Mouse (Mus musculus): ENCODE results near the gene Maneal. TPM values are rescaled to one million over a fixed set of nuclear protein-coding genes. Genes with fewer than 3 reads are reported as not detected.

Maneal gene
- polyA plus RNA-seq, 1 experiment from 2014 or later, result 2.4 TPM

DNA sequence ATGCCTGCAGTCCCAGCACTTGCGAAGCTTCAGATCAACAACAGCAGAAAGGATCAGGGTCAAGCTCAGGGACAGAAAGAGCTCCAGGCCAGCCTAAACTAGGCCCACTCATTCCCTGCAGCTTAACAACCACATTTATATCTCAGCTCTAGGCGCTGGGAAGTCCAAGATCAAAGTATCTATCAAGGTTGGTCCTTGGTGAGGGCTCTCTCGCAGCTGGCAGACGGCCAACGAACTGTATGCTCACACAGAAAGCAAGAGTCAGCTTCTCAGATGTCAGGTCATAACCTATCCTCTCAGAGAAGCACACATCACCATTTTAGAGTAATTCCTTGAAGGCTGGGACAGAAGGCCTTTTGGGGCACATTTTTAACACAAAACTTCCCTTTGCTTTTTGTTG, 3.6 kb downstream of the Maneal start:
- peaks cover 21% of the 10 kb centered on the region for H3K27me3 ChIP-seq (ENCODE audit: control insufficient read depth, insufficient read depth, low read length)
- H3K4me2 ChIP-seq (ENCODE audit: low read depth, low read length), result no peak overlapping the region
- no peaks in the 10 kb centered on the region for H3K9me3 ChIP-seq (replicated peaks; ENCODE audit: control insufficient read depth, low read length)
- ATAC-seq (replicated peaks; ENCODE audit: insufficient number of reproducible peaks, low FRiP score, low TSS enrichment, low read depth) (no peak), DNase-seq (ENCODE audit: low spot score) (no peak)
- no peak overlapping the region for H3K9ac ChIP-seq (replicated peaks; ENCODE audit: low read length)
- 71% methylated on average over 5 of the region's 5 CpGs for WGBS
- H3K4me1 ChIP-seq (ENCODE audit: control insufficient read depth, insufficient read depth, low read length), result peaks cover 2% of the 10 kb centered on the region; the same call in 1 of the 2 replicates
- H3K4me3 ChIP-seq (ENCODE audit: low read depth, low read length), result no peak overlapping the region
- H3K36me3 ChIP-seq (replicated peaks; ENCODE audit: control insufficient read depth, insufficient read depth, low read depth, low read length), result no peaks in the 10 kb centered on the region
- H3K27ac ChIP-seq (replicated peaks; ENCODE audit: low read depth, low read length), result no peak overlapping the region

DNA sequence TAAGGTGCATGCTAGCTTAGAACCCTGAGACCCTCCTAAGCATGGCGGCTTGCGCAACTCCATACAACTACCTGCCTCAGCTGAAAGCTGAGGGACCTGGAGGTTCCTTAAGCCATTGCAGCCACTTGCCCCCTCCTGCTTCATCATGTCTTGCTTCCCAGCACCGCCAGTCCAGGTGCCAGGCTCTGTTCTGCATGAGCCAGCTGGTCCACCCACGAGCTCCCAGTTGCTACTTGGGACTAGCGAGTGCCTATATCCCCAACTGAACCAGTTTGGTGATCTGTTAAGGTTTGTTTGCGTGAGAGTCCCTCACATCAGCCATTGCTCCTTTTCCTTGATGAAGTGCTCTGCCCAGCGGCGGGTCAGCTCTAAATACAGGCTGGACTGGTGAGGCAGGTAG, 5.7 kb downstream of the Maneal start:
- no peak overlapping the region for H3K27ac ChIP-seq (replicated peaks; ENCODE audit: low read depth, low read length)
- 0 out of 2 replicates have a peak, but pooled peaks cover 3% of the 10 kb centered on the region for H3K4me1 ChIP-seq (ENCODE audit: control insufficient read depth, insufficient read depth, low read length)
- no peak overlapping the region for H3K4me2 ChIP-seq (ENCODE audit: low read depth, low read length)
- no peak for ATAC-seq (replicated peaks; ENCODE audit: insufficient number of reproducible peaks, low FRiP score, low TSS enrichment, low read depth)
- peaks cover 7% of the 10 kb centered on the region for H3K27me3 ChIP-seq (ENCODE audit: control insufficient read depth, insufficient read depth, low read length)
- H3K9me3 ChIP-seq (replicated peaks; ENCODE audit: control insufficient read depth, low read length), result no peaks in the 10 kb centered on the region
- H3K9ac ChIP-seq (replicated peaks; ENCODE audit: low read length), result no peak overlapping the region
- WGBS, result 92% methylated on average over 8 of the region's 8 CpGs
- H3K4me3 ChIP-seq (ENCODE audit: low read depth, low read length), result no peak overlapping the region
- no peak for DNase-seq (ENCODE audit: low spot score)
- no peaks in the 10 kb centered on the region for H3K36me3 ChIP-seq (replicated peaks; ENCODE audit: control insufficient read depth, insufficient read depth, low read depth, low read length)

DNA sequence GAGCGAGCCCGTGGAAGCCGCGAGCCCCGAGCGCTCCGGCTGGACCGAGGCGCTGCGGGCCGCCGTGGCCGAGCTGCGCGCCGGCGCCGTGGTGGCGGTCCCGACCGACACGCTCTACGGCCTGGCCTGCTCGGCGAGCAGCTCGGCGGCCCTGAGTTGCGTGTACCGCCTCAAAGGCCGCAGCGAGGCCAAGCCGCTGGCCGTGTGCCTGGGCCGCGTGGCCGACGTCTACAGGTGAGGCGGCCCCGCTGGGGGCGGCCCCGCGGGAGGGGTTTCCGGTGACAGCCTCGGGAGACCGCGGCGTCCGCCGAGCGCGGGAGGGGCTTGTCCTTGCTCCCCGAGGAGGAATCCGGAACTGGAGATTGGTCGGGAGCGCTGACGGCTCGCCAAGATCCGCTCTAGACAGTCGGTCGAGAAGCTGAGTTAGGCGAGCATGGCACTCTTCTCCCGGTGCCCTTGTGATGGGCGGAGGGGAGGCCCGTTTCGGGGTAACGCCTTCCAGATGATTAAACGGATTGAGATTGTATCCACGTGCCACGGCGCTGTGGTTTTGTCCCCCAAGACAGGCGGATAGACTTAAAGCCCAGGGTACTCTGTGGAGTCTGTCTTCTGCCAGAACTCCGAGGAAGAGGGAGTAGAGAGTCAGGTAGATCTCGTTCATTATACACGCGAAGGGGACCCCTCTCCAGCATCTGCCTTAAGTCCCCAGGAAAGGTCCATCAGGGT, 10.9 kb downstream of the Maneal start, which contains the start of gene 1110065P20Rik:
1110065P20Rik (minus strand) TSS at position 264 of the 726 bp plus-strand sequence.
- DNase-seq (ENCODE audit: low spot score) (peak; percentile 36), ATAC-seq (replicated peaks; ENCODE audit: insufficient number of reproducible peaks, low FRiP score, low TSS enrichment, low read depth) (peak; percentile 32)
- no peaks in the 10 kb centered on the region for H3K9me3 ChIP-seq (replicated peaks; ENCODE audit: control insufficient read depth, low read length)
- H3K27me3 ChIP-seq (ENCODE audit: control insufficient read depth, insufficient read depth, low read length), result no peaks in the 10 kb centered on the region
- H3K4me1 ChIP-seq (ENCODE audit: control insufficient read depth, insufficient read depth, low read length), result 0 out of 2 replicates have a peak, but pooled peaks cover 6% of the 10 kb centered on the region
- H3K9ac ChIP-seq (replicated peaks; ENCODE audit: low read length), result peak within 1 kb of the TSS; percentile 91
- WGBS, result under 1% methylated on average over 74 of the region's 75 CpGs
- peak within 1 kb of the TSS; percentile 73 for H3K4me2 ChIP-seq (ENCODE audit: low read depth, low read length)
- H3K27ac ChIP-seq (replicated peaks; ENCODE audit: low read depth, low read length), result peak within 1 kb of the TSS; percentile 81
- H3K36me3 ChIP-seq (replicated peaks; ENCODE audit: control insufficient read depth, insufficient read depth, low read depth, low read length), result no peaks in the 10 kb centered on the region
- peak within 1 kb of the TSS; percentile 98 for H3K4me3 ChIP-seq (ENCODE audit: low read depth, low read length)

DNA sequence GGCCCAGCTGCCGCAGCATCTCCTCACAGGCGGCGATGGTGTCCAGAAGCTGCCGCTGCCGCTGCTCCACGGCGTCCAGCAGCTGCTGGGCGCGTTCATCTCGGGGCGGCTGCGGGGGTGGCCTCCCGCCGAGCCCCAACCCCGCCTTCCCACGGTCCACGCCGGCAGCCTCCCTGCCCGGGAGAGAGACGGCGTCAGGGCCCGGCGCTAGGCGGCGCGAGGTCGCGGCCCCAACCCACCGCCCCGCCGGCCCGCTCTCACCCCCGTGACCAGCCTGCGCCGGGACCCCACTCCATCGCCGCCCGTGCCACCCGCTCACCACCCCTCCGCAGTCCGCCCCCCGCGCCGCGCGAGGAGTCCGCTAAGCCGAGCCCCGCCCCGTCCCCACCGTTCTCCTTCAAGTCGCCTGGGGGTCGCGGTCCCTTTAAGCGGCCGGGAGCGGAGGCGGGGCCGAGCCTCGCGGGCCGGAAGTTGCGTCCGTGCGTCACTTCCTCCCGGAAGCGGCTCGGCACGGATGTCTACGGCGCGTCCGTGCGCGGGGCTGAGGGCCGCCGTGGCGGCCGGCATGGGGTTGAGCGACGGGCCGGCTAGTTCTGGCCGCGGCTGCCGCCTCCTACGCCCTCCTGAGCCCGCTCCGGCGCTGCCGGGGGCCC, 11.6 kb downstream of the Maneal start, which contains the start of gene Yrdc:
Yrdc (plus strand) TSS at position 419 of the 653 bp plus-strand sequence.
- ATAC-seq (replicated peaks; ENCODE audit: insufficient number of reproducible peaks, low FRiP score, low TSS enrichment, low read depth), result peak; percentile 88
- Histone ChIP-seq H3K4me1 (ENCODE audit: control insufficient read depth, insufficient read depth, low read length) (0 out of 2 replicates have a peak, but pooled peaks cover 6% of the 10 kb centered on the region), H3K9ac (replicated peaks; ENCODE audit: low read length) (peak within 1 kb of the TSS; percentile 91)

DNA sequence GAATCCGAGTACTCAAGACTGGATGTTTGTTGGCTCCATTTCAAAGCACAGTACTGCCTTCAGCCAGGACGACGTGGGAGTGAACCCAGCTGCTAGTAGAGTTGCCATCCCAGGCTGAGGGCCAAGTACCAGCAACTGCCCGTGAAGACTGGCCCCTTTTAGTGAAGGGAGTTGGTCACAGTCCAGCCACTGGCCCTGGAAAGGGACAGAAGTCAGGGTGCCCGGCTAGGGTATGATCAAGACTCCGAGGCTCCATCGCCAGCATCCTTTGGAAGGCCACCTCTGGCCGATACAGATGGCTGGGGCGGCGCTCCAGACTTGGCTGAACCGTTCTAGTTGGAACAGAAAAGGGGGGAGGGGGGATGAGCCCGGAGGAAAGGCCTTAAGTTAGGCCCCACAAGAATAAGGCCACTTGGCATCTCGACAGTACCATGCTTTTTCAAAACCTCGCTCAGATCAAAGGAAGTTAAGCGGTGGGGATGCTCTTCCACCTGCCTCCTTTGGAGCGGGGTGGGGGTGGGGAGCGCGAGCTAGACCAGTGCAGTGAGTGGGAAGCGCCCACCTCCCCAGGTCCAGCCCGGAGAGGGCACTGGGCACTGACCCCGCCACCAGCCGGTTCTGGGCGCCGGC, 12.2 kb downstream of the Maneal start:
- peak; percentile 55 for DNase-seq (ENCODE audit: low spot score)
- peak; percentile 70 for ATAC-seq (replicated peaks; ENCODE audit: insufficient number of reproducible peaks, low FRiP score, low TSS enrichment, low read depth)
- H3K4me3 ChIP-seq (ENCODE audit: low read depth, low read length), result peak overlapping the region; percentile 98
- peak overlapping the region; percentile 81 for H3K27ac ChIP-seq (replicated peaks; ENCODE audit: low read depth, low read length)
- H3K36me3 ChIP-seq (replicated peaks; ENCODE audit: control insufficient read depth, insufficient read depth, low read depth, low read length), result no peaks in the 10 kb centered on the region
- H3K9me3 ChIP-seq (replicated peaks; ENCODE audit: control insufficient read depth, low read length), result no peaks in the 10 kb centered on the region
- 0 out of 2 replicates have a peak, but pooled peaks cover 6% of the 10 kb centered on the region for H3K4me1 ChIP-seq (ENCODE audit: control insufficient read depth, insufficient read depth, low read length)
- no peaks in the 10 kb centered on the region for H3K27me3 ChIP-seq (ENCODE audit: control insufficient read depth, insufficient read depth, low read length)
- H3K9ac ChIP-seq (replicated peaks; ENCODE audit: low read length), result peak overlapping the region; percentile 91
- peak overlapping the region; percentile 65 for H3K4me2 ChIP-seq (ENCODE audit: low read depth, low read length)
- WGBS, result 2% methylated on average over 24 of the region's 24 CpGs

More for the DNA sequence above, 11.6 kb downstream of the Maneal start, which contains the start of gene Yrdc:
- peak within 1 kb of the TSS; percentile 98 for H3K4me3 ChIP-seq (ENCODE audit: low read depth, low read length)
- WGBS, result under 1% methylated on average over 68 of the region's 90 CpGs
- H3K27me3 ChIP-seq (ENCODE audit: control insufficient read depth, insufficient read depth, low read length), result no peaks in the 10 kb centered on the region
- H3K27ac ChIP-seq (replicated peaks; ENCODE audit: low read depth, low read length), result peak within 1 kb of the TSS; percentile 81
- DNase-seq (ENCODE audit: low spot score), result peak; percentile 96
- H3K36me3 ChIP-seq (replicated peaks; ENCODE audit: control insufficient read depth, insufficient read depth, low read depth, low read length), result no peaks in the 10 kb centered on the region
- H3K4me2 ChIP-seq (ENCODE audit: low read depth, low read length), result peak within 1 kb of the TSS; percentile 73
- H3K9me3 ChIP-seq (replicated peaks; ENCODE audit: control insufficient read depth, low read length), result no peaks in the 10 kb centered on the region

DNA sequence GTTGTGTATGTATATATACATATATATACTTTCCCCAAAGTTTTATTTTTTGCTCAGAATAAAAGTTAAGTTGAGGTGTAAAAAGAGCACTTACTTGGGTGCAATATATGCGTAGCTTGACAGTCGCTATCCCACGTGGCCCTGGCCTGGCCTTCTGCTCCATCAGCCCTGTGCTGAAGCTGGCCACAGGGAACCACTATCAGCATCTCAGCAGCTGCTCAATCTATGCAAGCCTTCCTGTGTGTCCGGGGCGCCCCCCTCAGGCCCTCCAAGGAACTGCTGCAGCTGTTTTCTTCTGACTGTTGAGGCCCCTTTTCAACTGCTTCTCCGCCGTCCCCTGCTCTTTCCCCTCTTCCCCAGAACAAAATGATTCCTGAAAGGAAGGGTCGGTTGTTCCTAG, 14.4 kb downstream of the Maneal start:
- H3K27me3 ChIP-seq (ENCODE audit: control insufficient read depth, insufficient read depth, low read length), result no peaks in the 10 kb centered on the region
- ATAC-seq (replicated peaks; ENCODE audit: insufficient number of reproducible peaks, low FRiP score, low TSS enrichment, low read depth) (no peak), DNase-seq (ENCODE audit: low spot score) (peak; percentile 84)
- no peaks in the 10 kb centered on the region for H3K9me3 ChIP-seq (replicated peaks; ENCODE audit: control insufficient read depth, low read length)
- 0 out of 2 replicates have a peak, but pooled peaks cover 6% of the 10 kb centered on the region for H3K4me1 ChIP-seq (ENCODE audit: control insufficient read depth, insufficient read depth, low read length)
- WGBS, result 9% methylated on average over 8 of the region's 8 CpGs
- H3K4me3 ChIP-seq (ENCODE audit: low read depth, low read length), result no peak overlapping the region
- no peaks in the 10 kb centered on the region; the same call in 1 of the 2 replicates for H3K36me3 ChIP-seq (replicated peaks; ENCODE audit: control insufficient read depth, insufficient read depth, low read depth, low read length)
- no peak overlapping the region for H3K4me2 ChIP-seq (ENCODE audit: low read depth, low read length)
- no peak overlapping the region for H3K27ac ChIP-seq (replicated peaks; ENCODE audit: low read depth, low read length)
- H3K9ac ChIP-seq (replicated peaks; ENCODE audit: low read length), result no peak overlapping the region

DNA sequence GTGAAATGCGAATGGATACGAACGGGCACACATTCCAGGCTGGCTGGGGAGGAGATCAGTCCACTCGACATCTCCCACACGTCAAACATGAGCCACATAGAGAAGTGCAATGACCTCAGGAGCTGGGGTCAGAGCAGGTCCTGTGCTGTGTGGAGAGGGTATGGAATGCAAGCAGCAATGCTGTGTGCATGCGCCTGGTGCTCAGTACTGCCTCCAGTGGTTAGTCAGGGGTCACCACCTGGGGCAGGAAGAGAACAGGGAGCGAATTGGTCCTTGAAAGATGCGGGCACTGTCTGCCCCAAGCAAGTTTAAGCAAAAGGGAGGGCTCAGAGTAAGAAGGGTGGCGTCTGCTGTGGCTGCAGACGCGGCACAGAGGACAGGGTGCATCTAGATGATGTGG, 18.5 kb downstream of the Maneal start:
- no peaks in the 10 kb centered on the region for H3K27me3 ChIP-seq (ENCODE audit: control insufficient read depth, insufficient read depth, low read length)
- H3K9me3 ChIP-seq (replicated peaks; ENCODE audit: control insufficient read depth, low read length), result no peaks in the 10 kb centered on the region
- no peak overlapping the region for H3K27ac ChIP-seq (replicated peaks; ENCODE audit: low read depth, low read length)
- ATAC-seq (replicated peaks; ENCODE audit: insufficient number of reproducible peaks, low FRiP score, low TSS enrichment, low read depth), result 0 out of 2 replicates have a peak, but pooled peaks have one; percentile 47
- WGBS, result 52% methylated on average over 11 of the region's 11 CpGs
- no peak overlapping the region for H3K4me3 ChIP-seq (ENCODE audit: low read depth, low read length)
- H3K36me3 ChIP-seq (replicated peaks; ENCODE audit: control insufficient read depth, insufficient read depth, low read depth, low read length), result no peaks in the 10 kb centered on the region; the same call in 1 of the 2 replicates
- no peaks in the 10 kb centered on the region for H3K4me1 ChIP-seq (ENCODE audit: control insufficient read depth, insufficient read depth, low read length)
- DNase-seq (ENCODE audit: low spot score), result peak; percentile 47
- H3K9ac ChIP-seq (replicated peaks; ENCODE audit: low read length), result no peak overlapping the region
- no peak overlapping the region for H3K4me2 ChIP-seq (ENCODE audit: low read depth, low read length)
